9 mouse cellular contexts compared by ENCODE assay signal in genomic region chr14:25606372-25607140, GRCm38 (mm10).
DNase-seq lines count a peak whose midpoint lies in the region; ATAC-seq and TF ChIP-seq lines count a peak whose summit lies in the region.
"Had no signal": no experiment of that assay in that cellular context is flagged by ENCODE, and none has a peak within 500 bp of the region (broad histone marks: within the 10 kb centered on the region; RNA-seq: fewer than 3 reads in every experiment).

No protein-coding gene starts in this region.

- ATAC-seq in hindbrain, embryonic 13.5 days (ENCODE audit: low FRiP score) = peak; percentile 24; the same call in 1 of the 2 replicates
- ATAC-seq in limb, embryonic 15.5 days (ENCODE audit: insufficient number of reproducible peaks, low FRiP score, low TSS enrichment, low read depth) = peak; percentile 49; the same call in 1 of the 2 replicates
- ATAC-seq in midbrain, embryonic 13.5 days = peak; percentile 35
- ATAC-seq: Patski had no signal

- H3K9me3 ChIP-seq in hindbrain, embryonic 13.5 days = no peaks in the 10 kb centered on the region
- no peaks in the 10 kb centered on the region for H3K9me3 ChIP-seq in limb, embryonic 15.5 days
- no peaks in the 10 kb centered on the region for H3K9me3 ChIP-seq in midbrain, embryonic 13.5 days

- DNase-seq in gastrocnemius, adult 18-20 months (ENCODE audit: low spot score) = peak; percentile 50
- no peak for DNase-seq in gastrocnemius, postnatal 36 days
- DNase-seq in adrenal gland, postnatal 14 days = peak; percentile 81
- peak; percentile 47 for DNase-seq in forelimb bud, embryonic 11.5 days (ENCODE audit: low read depth, low spot score)

- H3K4me2 ChIP-seq in hindbrain, embryonic 13.5 days = peak overlapping the region; percentile 98
- peak overlapping the region; percentile 96 for H3K4me2 ChIP-seq in limb, embryonic 15.5 days
- H3K4me2 ChIP-seq in midbrain, embryonic 13.5 days (replicated peaks) = peak overlapping the region; percentile 92

- no peaks in the 10 kb centered on the region for H3K27me3 ChIP-seq in hindbrain, embryonic 13.5 days
- no peaks in the 10 kb centered on the region for H3K27me3 ChIP-seq in limb, embryonic 15.5 days
- H3K27me3 ChIP-seq in midbrain, embryonic 13.5 days = no peaks in the 10 kb centered on the region
- H3K27me3 ChIP-seq in testis, adult 2 months (ENCODE audit: control insufficient read depth, insufficient read depth, low read length) = no peaks in the 10 kb centered on the region
- H3K27me3 ChIP-seq: Patski had no signal

- peak overlapping the region; percentile 99 for H3K9ac ChIP-seq in hindbrain, embryonic 13.5 days
- peak overlapping the region; percentile 69 for H3K9ac ChIP-seq in limb, embryonic 15.5 days
- peak overlapping the region; percentile 97 for H3K9ac ChIP-seq in midbrain, embryonic 13.5 days (replicated peaks)

- peak overlapping the region; percentile 100 for H3K27ac ChIP-seq in hindbrain, embryonic 13.5 days
- H3K27ac ChIP-seq in limb, embryonic 15.5 days = peak overlapping the region; percentile 90
- peak overlapping the region; percentile 100 for H3K27ac ChIP-seq in midbrain, embryonic 13.5 days
- no peak overlapping the region for H3K27ac ChIP-seq in testis, adult 2 months (ENCODE audit: control insufficient read depth, insufficient read depth, low read depth, low read length)

- TF ChIP-seq POLR2A in testis, adult 2 months (IDR thresholded peaks at IDR 0.05; ENCODE audit: control insufficient read depth, low read depth, low read length) = no peak

- H3K36me3 ChIP-seq in hindbrain, embryonic 13.5 days = peaks cover 2% of the 10 kb centered on the region; the same call in 1 of the 2 replicates
- H3K36me3 ChIP-seq in limb, embryonic 15.5 days = no peaks in the 10 kb centered on the region
- H3K36me3 ChIP-seq in midbrain, embryonic 13.5 days = no peaks in the 10 kb centered on the region
- H3K36me3 ChIP-seq in testis, adult 2 months (ENCODE audit: control insufficient read depth, insufficient read depth, low read length) = no peaks in the 10 kb centered on the region

- 1% methylated on average over 31 of the region's 31 CpGs for WGBS in hindbrain, embryonic 13.5 days
- WGBS in limb, embryonic 15.5 days = 3% methylated on average over 31 of the region's 31 CpGs
- under 1% methylated on average over 31 of the region's 31 CpGs for WGBS in midbrain, embryonic 13.5 days

- TF ChIP-seq CTCF in testis, adult 2 months (IDR thresholded peaks at IDR 0.05; ENCODE audit: control insufficient read depth, insufficient read depth, insufficient replicate concordance, low read depth, low read length) = no peak

- intact Hi-C loops in gastrocnemius, postnatal 36 days (cut with DNase I) = no loop called here

- H3K4me1 ChIP-seq in hindbrain, embryonic 13.5 days (replicated peaks) = peaks cover 89% of the 10 kb centered on the region
- H3K4me1 ChIP-seq in limb, embryonic 15.5 days = peaks cover 93% of the 10 kb centered on the region
- peaks cover 88% of the 10 kb centered on the region for H3K4me1 ChIP-seq in midbrain, embryonic 13.5 days (replicated peaks)
- H3K4me1 ChIP-seq in testis, adult 2 months (ENCODE audit: control insufficient read depth, insufficient read depth, low read length) = peaks cover 14% of the 10 kb centered on the region

- H3K4me3 ChIP-seq in hindbrain, embryonic 13.5 days = peak overlapping the region; percentile 82
- peak overlapping the region; percentile 67 for H3K4me3 ChIP-seq in limb, embryonic 15.5 days
- peak overlapping the region; percentile 81 for H3K4me3 ChIP-seq in midbrain, embryonic 13.5 days (replicated peaks)
- H3K4me3 ChIP-seq in testis, adult 2 months (ENCODE audit: control insufficient read depth, low read depth, low read length) = peak overlapping the region; percentile 73

Comparison
In these comparisons a context has a peak if more than half of its experiments do, and no peak if none do; other contexts are left out.
1. DNase-seq: peak in gastrocnemius, adult 18-20 months (single experiment), adrenal gland, postnatal 14 days (single experiment) and forelimb bud, embryonic 11.5 days (single experiment); none in gastrocnemius, postnatal 36 days (0 of 2).
2. Peak in every context shown above with its lines, with median percentiles within 50 percentile points of each other: ATAC-seq, H3K4me2 ChIP-seq, H3K4me3 ChIP-seq and H3K9ac ChIP-seq.